Mouse (Mus musculus) C2C12 (cell line): ENCODE measurements at regions not wholly inside any gene's neighbourhood (a gene's known extent, or its start where the extent isn't known, plus 50 kb on each side); places are given as distances from the start of the nearest gene placed in this dataset.

Experiments used
- CEBPB ChIP-seq: IDR thresholded peaks from one replicate; pipeline ENCODE4 v1.6.1; 2011; ENCODE audit warnings: low read depth, mild to moderate bottlenecking, control low read depth, moderate library complexity
- CTCF ChIP-seq: IDR thresholded peaks from one replicate; pipeline ENCODE4 v1.5.1; 2011; ENCODE audit not compliant: control insufficient read depth, insufficient read depth, insufficient read length
- FOSL1 ChIP-seq: IDR thresholded peaks from one replicate; pipeline ENCODE4 v1.8.0; 2011; ENCODE audit warnings: mild to moderate bottlenecking, low read length; ENCODE audit not compliant: poor library complexity, insufficient read depth, severe bottlenecking
- MYOD1 ChIP-seq: IDR thresholded peaks from one replicate; pipeline ENCODE4 v1.6.1; 2011; ENCODE audit warnings: low read depth; ENCODE audit not compliant: control insufficient read depth, insufficient read length
- USF1 ChIP-seq: IDR thresholded peaks from one replicate; pipeline ENCODE4 v1.6.1; 2011; ENCODE audit warnings: low read depth, mild to moderate bottlenecking, control low read depth, moderate library complexity

- TF ChIP-seq CEBPB (no peak), CTCF (no peak), FOSL1 (no peak), MYOD1 (no peak), USF1 (no peak)
These were observed 74.1 kb upstream of the Gm11146 start for GRCm38 (mm10) chr16:77675885-77676597.
